Mouse (Mus musculus) G1E (cell line): ENCODE data around the gene Mpzl2. TPM values are rescaled to one million over a fixed set of nuclear protein-coding genes. Genes with fewer than 3 reads are reported as not detected.
"Not testable (repeated sequence)": the region's sequence is repeated elsewhere in the genome, so short reads cannot be mapped to it uniquely, and the experiment has no call there.

Source experiments
- ATAC-seq: 2 replicates; pipeline ENCODE4 v1.8.0; 2016; ENCODE audit warnings: mild to moderate bottlenecking; ENCODE audit not compliant: insufficient number of reproducible peaks, poor library complexity, low FRiP score, severe bottlenecking; ENCODE audit errors: extremely low read depth
- DNase-seq: peaks from one replicate; pipeline ENCODE4 v3.0.0; 2012; ENCODE audit warnings: low spot score
- H3K27me3 ChIP-seq: 2 replicates; pipeline ENCODE4 v1.6.1; 2012; ENCODE audit warnings: mild to moderate bottlenecking, low read length, inconsistent platforms; ENCODE audit not compliant: insufficient read depth
- H3K36me3 ChIP-seq: replicated peaks from 2 replicates; pipeline ENCODE3; 2012; ENCODE audit warnings: mild to moderate bottlenecking, inconsistent platforms
- H3K4me1 ChIP-seq: 2 replicates; pipeline ENCODE4 v1.6.1; 2012; ENCODE audit warnings: low read depth, low read length, inconsistent platforms, mixed read lengths; ENCODE audit not compliant: insufficient read depth
- H3K4me3 ChIP-seq: 2 replicates; pipeline ENCODE4 v1.5.1; 2012; ENCODE audit warnings: low read depth, mild to moderate bottlenecking, inconsistent platforms, low read length, moderate library complexity, mixed read lengths
- H3K9me3 ChIP-seq: replicated peaks from 2 replicates; pipeline ENCODE4 v1.6.1; 2012; ENCODE audit warnings: inconsistent platforms
- CTCF ChIP-seq: IDR thresholded peaks from 2 replicates; pipeline ENCODE4 v1.5.1; 2012; ENCODE audit warnings: low read depth, low read length, inconsistent platforms, mixed read lengths
- GATA1 ChIP-seq: IDR thresholded peaks from 2 replicates; pipeline ENCODE4 v1.6.1; 2012; ENCODE audit warnings: borderline replicate concordance, low read length, inconsistent platforms, mixed read lengths
- GATA2 ChIP-seq: IDR thresholded peaks from 2 replicates; pipeline ENCODE4 v1.6.1; 2012; ENCODE audit warnings: low read depth, low read length, inconsistent platforms, borderline replicate concordance
- POLR2AphosphoS5 ChIP-seq: IDR thresholded peaks from 2 replicates; pipeline ENCODE4 v1.6.1; 2012; ENCODE audit warnings: low read depth, low read length, inconsistent platforms; ENCODE audit not compliant: insufficient replicate concordance
- TAL1 ChIP-seq: conservative IDR thresholded peaks from 2 replicates; pipeline ENCODE4 v1.6.1; 2012; ENCODE audit warnings: low read depth, low read length, inconsistent platforms, mixed read lengths
- polyA plus RNA-seq: library from polyadenylated mRNA; stranded (reverse); fragments of >175 nt; gene quantifications from 2 replicates; pipeline ENCODE4 v1.2.3, GENCODE M21; 2012
- total RNA-seq, 2 experiments: library from RNA; stranded (forward) in 1 of 2; stranded (reverse) in 1 of 2; fragments of 200-1000 nt in 1 of 2; fragments of >200 nt in 1 of 2; fragmentation: Nextera tagmentation in 1 of 2; gene quantifications; 2 replicates each; pipeline ENCODE4 v1.2.3; 2014 to 2017

Mpzl2 gene
- total and polyA plus RNA-seq, 3 experiments: 1.4 TPM; not detected in 2

GRCm38 (mm10) chr9:45024187-45024586 is 15.4 kb upstream of the Mpzl2 start:
- DNase-seq: no peak
- TF ChIP-seq POLR2AphosphoS5 (no peak), GATA1 (no peak), GATA2 (no peak), TAL1 (no peak), CTCF (no peak)
- ATAC-seq: no peak

DNA sequence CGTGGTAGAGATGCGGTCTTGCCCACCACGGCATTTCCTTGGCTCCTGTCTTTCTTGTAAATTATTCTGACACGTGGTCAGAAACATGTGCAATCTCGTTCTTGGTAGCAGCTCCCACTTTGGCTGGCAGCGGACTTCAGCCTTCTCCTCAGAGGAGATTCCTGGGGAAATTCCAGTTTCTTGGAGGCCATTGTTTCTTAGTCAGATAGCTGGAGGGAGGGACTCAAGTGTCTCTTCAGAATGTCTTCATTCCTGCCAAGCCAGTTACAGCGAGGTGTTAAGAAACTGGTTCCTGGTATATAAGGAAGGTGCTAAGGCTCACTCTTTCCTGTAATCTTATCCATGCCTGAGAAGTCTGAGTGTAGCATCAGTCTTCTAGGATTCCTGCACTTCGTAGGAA is 12.2 kb upstream of the Mpzl2 start:
- DNase-seq (no peak), ATAC-seq (no peak)
- Histone ChIP-seq H3K9me3 (no peaks in the 10 kb centered on the region), H3K4me3 (no peak overlapping the region), H3K27me3 (peaks cover 59% of the 10 kb centered on the region), H3K36me3 (no peaks in the 10 kb centered on the region), H3K4me1 (no peaks in the 10 kb centered on the region)
- TF ChIP-seq TAL1 (no peak), GATA1 (no peak), POLR2AphosphoS5 (no peak), GATA2 (no peak), CTCF (no peak)

More at GRCm38 (mm10) chr9:45024187-45024586, 15.4 kb upstream of the Mpzl2 start:
- no peaks in the 10 kb centered on the region for H3K4me1 ChIP-seq
- peaks cover 36% of the 10 kb centered on the region for H3K27me3 ChIP-seq
- no peak overlapping the region for H3K4me3 ChIP-seq
- H3K9me3 ChIP-seq: no peaks in the 10 kb centered on the region
- no peaks in the 10 kb centered on the region for H3K36me3 ChIP-seq

DNA sequence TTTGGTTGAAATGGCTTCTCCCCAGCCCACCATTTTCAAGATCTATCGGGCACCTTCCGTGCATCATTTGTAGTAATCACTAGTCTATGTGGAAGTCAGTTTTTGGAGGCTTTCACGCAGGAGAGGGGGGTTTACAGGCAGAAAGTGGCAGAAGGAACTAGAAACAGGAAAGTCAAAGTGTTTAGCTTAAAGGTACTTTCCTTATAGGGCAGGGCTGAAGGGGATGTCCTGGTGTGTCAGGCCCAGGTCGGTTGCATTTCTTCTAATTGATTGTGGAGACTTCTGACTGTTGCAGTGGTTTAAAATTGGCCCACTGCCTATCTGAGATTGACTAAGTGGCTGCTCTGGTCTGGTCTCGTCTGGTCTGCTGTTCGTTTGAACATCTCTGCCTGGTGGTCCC is 9.3 kb upstream of the Mpzl2 start:
- no peak for TF ChIP-seq GATA2
- Histone ChIP-seq H3K4me3 (no peak overlapping the region), H3K36me3 (no peaks in the 10 kb centered on the region), H3K27me3 (peaks cover 59% of the 10 kb centered on the region), H3K4me1 (no peaks in the 10 kb centered on the region), H3K9me3 (no peaks in the 10 kb centered on the region)
- no peak for DNase-seq
- no peak for ATAC-seq

DNA sequence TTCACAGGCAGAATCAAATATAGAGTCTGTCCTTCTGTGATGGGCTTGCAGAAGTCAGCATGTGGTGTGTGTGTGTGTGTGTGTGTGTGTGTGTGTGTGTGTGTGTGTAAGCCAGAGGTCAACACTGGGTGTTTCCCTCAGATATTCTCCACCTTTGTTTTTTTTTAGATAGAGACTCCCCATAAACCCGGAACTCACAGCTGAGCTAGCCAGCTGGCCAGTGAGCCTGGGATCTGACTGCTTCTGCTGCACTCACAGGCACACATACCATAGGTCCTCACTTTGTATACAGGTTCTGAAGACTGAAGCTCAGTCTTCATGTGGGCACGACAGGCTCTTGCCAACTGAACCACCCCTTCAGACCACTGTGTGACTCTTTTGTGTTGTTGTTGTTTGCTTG is 7.3 kb upstream of the Mpzl2 start:
- Histone ChIP-seq H3K9me3 (no peaks in the 10 kb centered on the region), H3K36me3 (no peaks in the 10 kb centered on the region), H3K4me1 (no peaks in the 10 kb centered on the region), H3K4me3 (no peak overlapping the region), H3K27me3 (peaks cover 46% of the 10 kb centered on the region)
- ATAC-seq (no peak), DNase-seq (no peak)
- TF ChIP-seq GATA2 (no peak), GATA1 (no peak), CTCF (no peak), TAL1 (no peak), POLR2AphosphoS5 (no peak)

GRCm38 (mm10) chr9:45034526-45034925 is 5.1 kb upstream of the Mpzl2 start:
- no peak overlapping the region for H3K4me3 ChIP-seq
- H3K9me3 ChIP-seq: no peaks in the 10 kb centered on the region
- no peaks in the 10 kb centered on the region for H3K4me1 ChIP-seq
- ATAC-seq (no peak), DNase-seq (no peak)
- no peaks in the 10 kb centered on the region for H3K36me3 ChIP-seq
- TF ChIP-seq GATA1 (no peak), POLR2AphosphoS5 (no peak), TAL1 (no peak), CTCF (no peak), GATA2 (no peak)
- H3K27me3 ChIP-seq: peaks cover 27% of the 10 kb centered on the region

- peaks cover 12% of the 10 kb centered on the region for H3K4me1 ChIP-seq
- H3K4me3 ChIP-seq, ATAC-seq, H3K9me3 ChIP-seq, H3K36me3 ChIP-seq, DNase-seq: not testable (repeated sequence)
- H3K27me3 ChIP-seq: peaks cover 22% of the 10 kb centered on the region
Measured at GRCm38 (mm10) chr9:45037803-45038202, 1.8 kb upstream of the Mpzl2 start.

GRCm38 (mm10) chr9:45040066-45040845 is 657 bp downstream of the Mpzl2 start:
- ATAC-seq (no peak), DNase-seq (no peak)
- TF ChIP-seq TAL1 (no peak), GATA1 (no peak), POLR2AphosphoS5 (no peak), CTCF (no peak), GATA2 (no peak)
- Histone ChIP-seq H3K9me3 (no peaks in the 10 kb centered on the region), H3K4me3 (no peak overlapping the region), H3K36me3 (no peaks in the 10 kb centered on the region), H3K4me1 (peaks cover 15% of the 10 kb centered on the region), H3K27me3 (peaks cover 25% of the 10 kb centered on the region)
